Mouse (Mus musculus) CD4-positive helper T cell, adult 2 months (primary cell): ENCODE results near the gene Serpinb9f.
"Not testable (repeated sequence)": the region's sequence is repeated elsewhere in the genome, so short reads cannot be mapped to it uniquely, and the experiment has no call there.

Experiments
- DNase-seq: peaks from one replicate; pipeline ENCODE4 v3.0.0-alpha.2; 2012; ENCODE audit warnings: low read depth, missing footprints, low spot score

Serpinb9f gene

DNA sequence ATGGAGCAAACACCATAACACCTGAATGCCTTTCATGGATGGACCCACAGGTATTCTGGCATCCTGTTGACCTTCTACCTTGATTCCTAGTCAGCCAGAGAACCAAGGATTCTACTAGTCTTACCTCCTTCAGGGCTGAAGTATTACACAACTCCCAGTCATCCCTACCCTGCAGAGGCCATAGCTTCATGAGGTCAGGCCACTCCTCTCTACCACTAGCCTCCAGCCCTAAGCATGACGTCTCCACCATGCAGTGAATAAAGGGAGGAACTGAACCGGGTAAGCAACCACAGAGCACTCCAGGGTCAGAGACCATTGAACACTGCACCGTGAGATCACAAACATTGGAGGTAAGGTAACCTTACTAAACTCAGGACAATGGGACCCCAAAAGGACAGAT, at the start of gene Serpinb9f:
Gene Serpinb9f (plus strand): TSS at position 301 of the 400 bp plus-strand sequence.
- not testable (repeated sequence) for DNase-seq

DNA sequence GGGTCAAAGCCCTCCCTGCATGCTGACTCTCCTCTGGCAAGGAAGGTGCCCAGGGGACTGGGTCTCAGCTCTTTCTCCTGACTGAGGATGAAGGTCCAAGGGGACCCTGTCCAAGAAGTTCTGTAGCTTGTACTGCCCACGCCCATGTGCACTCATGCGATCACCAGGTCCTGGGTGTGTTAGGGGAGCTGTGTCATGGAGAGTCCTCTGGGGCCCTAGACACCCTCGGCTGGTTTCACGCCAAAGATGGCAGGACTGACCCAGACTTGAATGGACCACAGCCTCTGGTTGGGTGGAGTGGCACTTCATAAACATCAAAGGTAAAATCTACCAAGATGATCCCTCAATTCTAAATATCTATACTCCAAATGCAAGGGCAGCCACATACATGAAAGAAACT, 15.2 kb upstream of the Serpinb9f start:
- not testable (repeated sequence) for DNase-seq

DNA sequence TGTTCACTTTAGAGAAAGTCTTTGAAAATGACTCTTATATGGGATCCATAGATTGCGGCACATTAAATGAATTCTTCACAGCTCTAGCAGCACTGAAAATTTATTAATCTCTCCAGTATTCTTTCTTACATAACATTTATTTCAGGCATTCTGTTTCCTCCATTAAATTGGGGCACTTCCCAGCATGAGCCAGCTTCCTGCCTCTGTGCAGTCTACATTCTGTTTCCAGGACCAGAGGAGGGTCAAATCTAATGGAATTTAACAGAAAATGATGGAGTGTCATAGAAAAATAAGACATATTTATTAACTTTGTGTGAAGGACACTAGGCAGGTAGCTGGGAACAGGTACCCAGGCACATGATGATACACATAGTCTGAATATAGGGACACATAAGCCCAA, 32.8 kb downstream of the Serpinb9f start:
- not testable (repeated sequence) for DNase-seq
